In genomic region chr5:34232481-34233220, GRCm38 (mm10) we compare ENCODE assay signal across 17 mouse cellular contexts. TPM values are rescaled to one million over a fixed set of nuclear protein-coding genes. Genes with fewer than 3 reads are reported as not detected.
DNase-seq lines count a peak whose midpoint lies in the region; ATAC-seq and TF ChIP-seq lines count a peak whose summit lies in the region.
"Had no signal": no experiment of that assay in that cellular context is flagged by ENCODE, and none has a peak within 500 bp of the region (broad histone marks: within the 10 kb centered on the region; RNA-seq: fewer than 3 reads in every experiment).

No protein-coding gene starts in this region.

- H3K9me3 ChIP-seq in hindbrain, embryonic 12.5 days (replicated peaks), result no peaks in the 10 kb centered on the region
- H3K9me3 ChIP-seq in hindbrain, postnatal 0 days (ENCODE audit: low read length), result no peaks in the 10 kb centered on the region
- no peaks in the 10 kb centered on the region for H3K9me3 ChIP-seq in MEL (replicated peaks; ENCODE audit: insufficient read depth, low read length)
- H3K9me3 ChIP-seq: liver, embryonic 13.5 days; midbrain, embryonic 13.5 days had no signal

- WGBS in hindbrain, embryonic 12.5 days, result 79% methylated on average over 8 of the region's 8 CpGs
- 74% methylated on average over 8 of the region's 8 CpGs for WGBS in hindbrain, postnatal 0 days
- WGBS in thymus, adult 2 months, result 5% methylated on average over 8 of the region's 8 CpGs

- 0 out of 2 replicates have a peak overlapping the region, but pooled peaks have one; percentile 2 for H3K9ac ChIP-seq in hindbrain, embryonic 12.5 days
- H3K9ac ChIP-seq in hindbrain, postnatal 0 days (replicated peaks; ENCODE audit: low read length), result no peak overlapping the region
- H3K9ac ChIP-seq in MEL (ENCODE audit: control insufficient read depth, low read depth, low read length, poor library complexity, severe bottlenecking), result no peak overlapping the region
- H3K9ac ChIP-seq: liver, embryonic 13.5 days; midbrain, embryonic 13.5 days had no signal

- no peak for TF ChIP-seq EP300 in MEL (IDR thresholded peaks at IDR 0.05; ENCODE audit: low read depth in 1 of 2, low read length in 2 of 2)

- H3K4me1 ChIP-seq in hindbrain, embryonic 12.5 days, result no peaks in the 10 kb centered on the region
- H3K4me1 ChIP-seq in hindbrain, postnatal 0 days (ENCODE audit: insufficient read depth, low read length), result no peaks in the 10 kb centered on the region
- peaks cover 0 to 3% of the 10 kb centered on the region in 2 experiments; a peak in 1 of 4 replicates for H3K4me1 ChIP-seq in MEL (ENCODE audit: control insufficient read depth in 1 of 2, insufficient read depth in 2 of 2, low read length in 2 of 2)
- H3K4me1 ChIP-seq in thymus, adult 2 months (replicated peaks; ENCODE audit: control insufficient read depth, insufficient read depth, low read length), result peaks cover 71% of the 10 kb centered on the region
- H3K4me1 ChIP-seq: liver, embryonic 13.5 days; midbrain, embryonic 13.5 days had no signal

- TF ChIP-seq RAD21 in MEL (IDR thresholded peaks at IDR 0.05; ENCODE audit: low read depth, low read length), result no peak

- ATAC-seq in hindbrain, embryonic 12.5 days (ENCODE audit: low FRiP score), result no peak
- no peak for ATAC-seq in hindbrain, postnatal 0 days
- ATAC-seq: hindbrain, embryonic 16.5 days; lung, postnatal 0 days; midbrain, embryonic 13.5 days had no signal

- TF ChIP-seq POLR2A in MEL (IDR thresholded peaks at IDR 0.05; ENCODE audit: control insufficient read depth in 1 of 2, insufficient read depth in 1 of 2, low read depth in 1 of 2, low read length in 2 of 2, poor library complexity in 1 of 2), result no peak
- TF ChIP-seq POLR2A in thymus, adult 2 months (IDR thresholded peaks at IDR 0.05; ENCODE audit: control insufficient read depth, extremely low read depth, insufficient read depth, low read length, poor library complexity), result no peak

- H3K4me2 ChIP-seq in hindbrain, embryonic 12.5 days (replicated peaks), result no peak overlapping the region
- H3K4me2 ChIP-seq in hindbrain, postnatal 0 days (ENCODE audit: low read depth, low read length), result no peak overlapping the region
- H3K4me2 ChIP-seq: liver, embryonic 13.5 days; midbrain, embryonic 13.5 days had no signal

- no peaks in the 10 kb centered on the region for H3K27me3 ChIP-seq in hindbrain, embryonic 12.5 days
- no peaks in the 10 kb centered on the region for H3K27me3 ChIP-seq in hindbrain, postnatal 0 days (ENCODE audit: insufficient read depth, low read length)
- H3K27me3 ChIP-seq in MEL (ENCODE audit: control insufficient read depth in 1 of 2, insufficient read depth in 2 of 2, low read length in 2 of 2), result peaks cover 0 to 6% of the 10 kb centered on the region in 2 experiments; a peak in 3 of 4 replicates
- no peaks in the 10 kb centered on the region for H3K27me3 ChIP-seq in thymus, adult 2 months (ENCODE audit: control insufficient read depth, insufficient read depth, low read length)
- H3K27me3 ChIP-seq: liver, embryonic 13.5 days; midbrain, embryonic 13.5 days had no signal

- no peaks in the 10 kb centered on the region for H3K36me3 ChIP-seq in hindbrain, embryonic 12.5 days
- H3K36me3 ChIP-seq in hindbrain, postnatal 0 days (ENCODE audit: insufficient read depth, low read length), result no peaks in the 10 kb centered on the region
- H3K36me3 ChIP-seq in MEL (ENCODE audit: control insufficient read depth in 1 of 2, insufficient read depth in 2 of 2, low read length in 2 of 2), result no peaks in the 10 kb centered on the region
- H3K36me3 ChIP-seq in thymus, adult 2 months (ENCODE audit: control insufficient read depth, insufficient read depth, low read length), result no peaks in the 10 kb centered on the region
- H3K36me3 ChIP-seq: liver, embryonic 13.5 days; midbrain, embryonic 13.5 days had no signal

- TF ChIP-seq CTCF in hindbrain, postnatal 0 days (IDR thresholded peaks at IDR 0.05; ENCODE audit: low read depth), result no peak
- no peak for TF ChIP-seq CTCF in MEL (IDR thresholded peaks at IDR 0.05 in 2 of 3, conservative IDR thresholded peaks at IDR 0.05 in 1 of 3; ENCODE audit: control insufficient read depth in 1 of 3, insufficient read depth in 1 of 3, low read depth in 2 of 3, low read length in 3 of 3, poor library complexity in 1 of 3, severe bottlenecking in 1 of 3)
- 0 out of 2 replicates have a peak, but pooled peaks have one; percentile 3 for TF ChIP-seq CTCF in thymus, adult 2 months (IDR thresholded peaks at IDR 0.05; ENCODE audit: borderline replicate concordance, control insufficient read depth, extremely low read depth, insufficient read depth, low read length, poor library complexity)

- no peak overlapping the region for H3K4me3 ChIP-seq in hindbrain, embryonic 12.5 days
- no peak overlapping the region for H3K4me3 ChIP-seq in hindbrain, postnatal 0 days (ENCODE audit: low read length)
- H3K4me3 ChIP-seq in MEL (ENCODE audit: control insufficient read depth in 1 of 2, insufficient read depth in 1 of 2, low read depth in 2 of 2, low read length in 2 of 2), result no peak overlapping the region
- peak overlapping the region; percentile 26; the same call in 1 of the 2 replicates for H3K4me3 ChIP-seq in thymus, adult 2 months (ENCODE audit: control insufficient read depth, insufficient read depth, low read length)
- H3K4me3 ChIP-seq: liver, embryonic 13.5 days; midbrain, embryonic 13.5 days had no signal

- no peak for DNase-seq in hindbrain, postnatal 0 days (ENCODE audit: low spot score)
- peak; percentile 13 for DNase-seq in MEL (ENCODE audit: low read depth, low spot score)
- DNase-seq in induced T-regulatory cell, adult 2 months (ENCODE audit: low read depth), result peak; percentile 44
- peak; percentile 62 for DNase-seq in thymus, adult 2 months
- no peak for DNase-seq in embryo, embryonic 10 days (ENCODE audit: low spot score)
- no peak for DNase-seq in left cerebral cortex, adult 8-10 months (ENCODE audit: low spot score in 2 of 2)
- no peak for DNase-seq in Muller cell, postnatal 12 days (ENCODE audit: inconsistent ontology term)
- DNase-seq: adrenal gland, postnatal 14 days; gastrocnemius, postnatal 36 days; heart, postnatal 10 days; left cerebral cortex, postnatal 4 days; liver, embryonic 13.5 days had no signal

- H3K79me2 ChIP-seq in MEL (ENCODE audit: control insufficient read depth, insufficient read depth, low read length, poor library complexity), result no peaks in the 10 kb centered on the region

- no peak overlapping the region for H3K27ac ChIP-seq in hindbrain, embryonic 12.5 days
- no peak overlapping the region for H3K27ac ChIP-seq in hindbrain, postnatal 0 days
- H3K27ac ChIP-seq in MEL (ENCODE audit: control insufficient read depth, low read depth, low read length), result no peak overlapping the region
- peak overlapping the region; percentile 98 for H3K27ac ChIP-seq in thymus, adult 2 months (ENCODE audit: control insufficient read depth, insufficient read depth, low read length)
- H3K27ac ChIP-seq: liver, embryonic 13.5 days; midbrain, embryonic 13.5 days had no signal

TF ChIP-seq in MEL, 35 proteins besides CTCF, POLR2A, EP300 and RAD21:
- TF ChIP-seq CHD1 (IDR thresholded peaks at IDR 0.05; ENCODE audit: low read depth, low read length) (no peak), ETS1 (IDR thresholded peaks at IDR 0.05; ENCODE audit: low read depth, low read length) (no peak), POLR2AphosphoS5 (IDR thresholded peaks at IDR 0.05; ENCODE audit: borderline replicate concordance, low read depth, low read length) (no peak), USF1 (IDR thresholded peaks at IDR 0.05; ENCODE audit: low read depth, low read length) (0 out of 2 replicates have a peak, but pooled peaks have one; percentile 22), ZMIZ1 (IDR thresholded peaks at IDR 0.05; ENCODE audit: low read depth, low read length) (no peak), GATA1 (IDR thresholded peaks at IDR 0.05; ENCODE audit: low read depth, low read length) (no peak)

RNA-seq across cellular contexts. Expression of gene Mxd4, which starts 45.1 kb away (rescaled TPM):
- polyA plus RNA-seq in hindbrain, embryonic 12.5 days (2016; fragmentation: Nextera tagmentation; extraction: Ambion mirVana), result 33.2 and 36.5 TPM in 2 replicates
- 73.3 and 99.1 TPM in 2 replicates for total RNA-seq in hindbrain, postnatal 0 days (2014; rRNA removed)
- polyA plus RNA-seq in hindbrain, postnatal 0 days (2015; fragmentation: Nextera tagmentation; extraction: Ambion mirVana), result 22.0 and 23.5 TPM in 2 replicates
- 5.9 and 9.7 TPM in 2 replicates for total RNA-seq in MEL (2012; rRNA removed)
- polyA plus RNA-seq in MEL (2012; ENCODE audit: insufficient read depth in 1 of 2, insufficient read length in 2 of 2, low read depth in 1 of 2, low replicate concordance in 2 of 2, missing spikeins in 1 of 2), result 10 to 100 TPM in 1 of 2 experiments, not detected in 1; 13.3 TPM
- polyA plus RNA-seq in thymus, adult 2 months (2012; rRNA removed), result 515 and 525 TPM in 2 replicates
- 10 to 100 TPM; 68.7 to 79.4 (median 72.7) TPM for total RNA-seq in left cerebral cortex, adult 8-10 months (2022)

RNA-seq across cellular contexts. Expression of gene Zfyve28, which starts 55.6 kb away (rescaled TPM):
- 2.9 and 4.1 TPM in 2 replicates for polyA plus RNA-seq in hindbrain, embryonic 12.5 days (2016; fragmentation: Nextera tagmentation; extraction: Ambion mirVana)
- total RNA-seq in hindbrain, postnatal 0 days (2014; rRNA removed), result 10.1 and 13.9 TPM in 2 replicates
- polyA plus RNA-seq in hindbrain, postnatal 0 days (2015; fragmentation: Nextera tagmentation; extraction: Ambion mirVana), result 3.0 and 3.8 TPM in 2 replicates
- 0.10 and 0.12 TPM in 2 replicates for total RNA-seq in MEL (2012; rRNA removed)
- polyA plus RNA-seq in MEL (2012; ENCODE audit: insufficient read depth in 1 of 2, insufficient read length in 2 of 2, low read depth in 1 of 2, low replicate concordance in 2 of 2, missing spikeins in 1 of 2), result under 1 TPM in 1 of 2 experiments, not detected in 1; 0.14 TPM
- 30.1 and 39.1 TPM in 2 replicates for polyA plus RNA-seq in thymus, adult 2 months (2012; rRNA removed)
- total RNA-seq in left cerebral cortex, adult 8-10 months (2022), result 10 to 100 TPM; 57.7 to 68.9 (median 59.1) TPM

RNA-seq across cellular contexts. Expression of gene Cfap99, which starts 55.7 kb away (rescaled TPM):
- 0.09 and 0.25 TPM in 2 replicates for polyA plus RNA-seq in hindbrain, embryonic 12.5 days (2016; fragmentation: Nextera tagmentation; extraction: Ambion mirVana)
- total RNA-seq in hindbrain, postnatal 0 days (2014; rRNA removed), result 0.97 TPM in 1 of 2 replicates, not detected in the other
- 0.13 and 0.19 TPM in 2 replicates for polyA plus RNA-seq in hindbrain, postnatal 0 days (2015; fragmentation: Nextera tagmentation; extraction: Ambion mirVana)
- total RNA-seq in MEL (2012; rRNA removed), result not detected in 2 replicates
- polyA plus RNA-seq in MEL (2012; ENCODE audit: insufficient read depth in 1 of 2, insufficient read length in 2 of 2, low read depth in 1 of 2, low replicate concordance in 2 of 2, missing spikeins in 1 of 2), result not detected
- polyA plus RNA-seq in thymus, adult 2 months (2012; rRNA removed), result not detected in 2 replicates
- 1 to 10 TPM; 1.1 to 1.9 (median 1.6) TPM for total RNA-seq in left cerebral cortex, adult 8-10 months (2022)
- total RNA-seq: adrenal gland, postnatal 14 days; gastrocnemius, postnatal 36 days; heart, postnatal 10 days had no signal
- polyA plus RNA-seq: kidney, embryonic 16.5 days; liver, embryonic 13.5 days; midbrain, embryonic 13.5 days had no signal

Comparison
In these comparisons a context has a peak if more than half of its experiments do, and no peak if none do; other contexts are left out.
1. DNase-seq: peak in MEL (single experiment), induced T-regulatory cell, adult 2 months (single experiment) and thymus, adult 2 months (single experiment); none in hindbrain, postnatal 0 days (single experiment), embryo, embryonic 10 days (single experiment), left cerebral cortex, adult 8-10 months (0 of 2) and Muller cell, postnatal 12 days (single experiment).
2. RNA of gene Mxd4, which starts 45.1 kb away (polyA plus RNA-seq): 515 to 525 TPM in thymus, adult 2 months; 33.2 to 36.5 TPM in hindbrain, embryonic 12.5 days, 22.0 to 23.5 TPM in hindbrain, postnatal 0 days and 13.3 TPM in MEL; every median in the first group is over 10 times any median in the second.